Mouse (Mus musculus) erythroblast, embryonic 14.5 days (primary cell): ENCODE results near the gene Bglap.
"Not testable (repeated sequence)": the region's sequence is repeated elsewhere in the genome, so short reads cannot be mapped to it uniquely, and the experiment has no call there.

ENCODE experiments used
- GATA1 ChIP-seq: IDR thresholded peaks from 2 replicates; pipeline ENCODE4 v1.6.1; 2012; ENCODE audit warnings: low read length, inconsistent platforms, mixed read lengths
- TAL1 ChIP-seq: IDR thresholded peaks from 3 replicates; pipeline ENCODE4 v1.6.1; 2012; ENCODE audit warnings: low read length, inconsistent platforms, mixed read lengths

DNA sequence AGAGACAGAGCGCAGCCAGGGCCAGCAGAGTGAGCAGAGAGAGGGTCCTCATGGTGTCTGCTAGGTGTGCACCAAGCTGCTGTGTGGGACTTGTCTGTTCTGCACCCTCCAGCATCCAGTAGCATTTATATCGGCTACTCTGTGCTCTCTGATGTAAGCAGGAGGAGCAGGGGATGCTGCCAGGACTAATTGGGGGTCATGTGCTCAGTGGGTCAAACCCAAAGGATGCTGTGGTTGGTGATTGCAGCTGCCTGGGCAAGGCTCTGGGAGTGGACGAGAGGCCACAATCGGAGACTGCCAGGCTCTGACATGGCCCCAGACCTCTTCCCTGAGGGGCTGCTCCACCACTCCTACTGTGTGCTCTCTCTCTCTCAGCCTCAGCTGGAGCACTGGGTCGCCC lies 5.7 kb downstream of the Bglap start, which contains the start of gene Bglap2:
- TF ChIP-seq GATA1, TAL1: not testable (repeated sequence)
